Mouse (Mus musculus) liver, postnatal 0 days (tissue): Measurements from ENCODE around the gene Nek6.

Source experiments
- CTCF ChIP-seq: sonication (generic); IDR thresholded peaks from 2 replicates; pipeline ENCODE4 v1.5.1; 2016; ENCODE audit warnings: antibody characterized with exemption, low read depth
- EP300 ChIP-seq: IDR thresholded peaks from 2 replicates; pipeline ENCODE4 v1.6.1; 2016; ENCODE audit warnings: antibody characterized with exemption, low read depth, mild to moderate bottlenecking

DNA sequence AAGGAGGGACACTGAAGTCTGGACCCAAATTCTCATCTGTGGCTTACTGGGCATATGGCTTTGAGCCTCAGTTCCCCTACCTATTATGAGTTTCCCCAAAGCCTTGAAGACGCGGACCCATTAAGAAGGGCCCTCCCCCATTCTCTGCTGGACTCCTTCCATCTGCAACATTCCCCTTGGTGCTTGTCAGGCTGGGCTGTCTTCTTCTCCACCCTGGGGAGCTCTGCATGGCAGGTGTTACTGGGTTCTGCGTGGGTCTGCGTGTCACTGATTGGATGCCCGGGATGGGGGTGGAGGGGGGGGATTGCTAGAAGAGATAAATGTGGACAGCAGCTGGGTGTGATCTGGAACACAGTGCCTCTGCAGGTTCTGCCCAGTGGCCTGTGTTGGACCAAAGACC is 35.3 kb downstream of the Nek6 start:
- TF ChIP-seq CTCF (no peak), EP300 (no peak)
